Mouse (Mus musculus) small intestine, adult 2 months (tissue): ENCODE data around the gene 6430550D23Rik. TPM values are rescaled to one million over a fixed set of nuclear protein-coding genes. Genes with fewer than 3 reads are reported as not detected.

Source experiments
- H3K27ac ChIP-seq: fragments of 200-500 bp; 2 replicates; pipeline ENCODE4 v1.5.1; 2012; ENCODE audit warnings: low read depth, low read length, control low read depth, inconsistent platforms; ENCODE audit not compliant: insufficient read depth
- H3K27me3 ChIP-seq: fragments of 200-500 bp; 2 replicates; pipeline ENCODE4 v1.6.1; 2012; ENCODE audit warnings: mild to moderate bottlenecking, moderate library complexity, low read length, inconsistent platforms; ENCODE audit not compliant: control insufficient read depth, insufficient read depth
- H3K36me3 ChIP-seq: fragments of 200-500 bp; 2 replicates; pipeline ENCODE4 v1.6.1; 2012; ENCODE audit warnings: mild to moderate bottlenecking, low read length, control low read depth, inconsistent platforms; ENCODE audit not compliant: control insufficient read depth, insufficient read depth
- H3K4me1 ChIP-seq: fragments of 200-500 bp; 2 replicates; pipeline ENCODE4 v1.6.1; 2012; ENCODE audit warnings: low read length, inconsistent platforms, mixed read lengths; ENCODE audit not compliant: control insufficient read depth, insufficient read depth, insufficient read length
- H3K4me3 ChIP-seq: fragments of 200-500 bp; 2 replicates; pipeline ENCODE4 v1.5.1; 2012; ENCODE audit warnings: low read depth, mild to moderate bottlenecking, control low read depth, inconsistent platforms, low read length, moderate library complexity
- CTCF ChIP-seq: fragments of 200-500 bp; IDR thresholded peaks from 2 replicates; pipeline ENCODE4 v1.5.1; 2012; ENCODE audit warnings: low read depth, mild to moderate bottlenecking, control low read depth, inconsistent platforms, low read length, moderate library complexity, mixed read lengths; ENCODE audit not compliant: insufficient replicate concordance, insufficient read length; ENCODE audit errors: extremely low read depth
- POLR2A ChIP-seq: fragments of 200-500 bp; IDR thresholded peaks from 2 replicates; pipeline ENCODE4 v1.6.1; 2012; ENCODE audit warnings: low read depth, mild to moderate bottlenecking, control low read depth, inconsistent platforms, low read length, moderate library complexity
- WGBS: fragments of 180-500 bp; shearing (Covaris S2); methylation state at CpG from one replicate; pipeline ENCODE4 v1.1.7; 2018; 5-methylcytosine and 5-hydroxymethylcytosine counted together
- polyA plus RNA-seq: library from polyadenylated mRNA; depleted of rRNA; stranded (reverse); fragments of >200 nt; gene quantifications from 2 replicates; pipeline ENCODE4 v1.2.3, GENCODE M21; 2012

6430550D23Rik gene
- polyA plus RNA-seq, 1 experiment, result 0.87 TPM

- Histone ChIP-seq H3K4me1 (no peaks in the 10 kb centered on the region), H3K36me3 (no peaks in the 10 kb centered on the region), H3K27me3 (no peaks in the 10 kb centered on the region), H3K4me3 (peak within 1 kb of the TSS; percentile 93), H3K27ac (peak within 1 kb of the TSS; percentile 78)
- under 1% methylated on average over 59 of the region's 59 CpGs for WGBS
- TF ChIP-seq CTCF, result no peak
- TF ChIP-seq POLR2A, result peak; percentile 76; the same call in 1 of the 2 replicates
These were observed 51.4 kb downstream of the 6430550D23Rik start, which contains the start of gene Cep250 for GRCm38 (mm10) chr2:155956134-155957059. Cep250 (plus strand) TSS chr2:155956458.

- no peak overlapping the region for H3K27ac ChIP-seq
- no peaks in the 10 kb centered on the region for H3K36me3 ChIP-seq
- H3K4me3 ChIP-seq, result no peak overlapping the region
- H3K27me3 ChIP-seq, result no peaks in the 10 kb centered on the region
- TF ChIP-seq POLR2A, result no peak
- no peaks in the 10 kb centered on the region for H3K4me1 ChIP-seq
These were observed 55.8 kb downstream of the 6430550D23Rik start for GRCm38 (mm10) chr2:155952006-155952405.

GRCm38 (mm10) chr2:155949362-155949761, 58.4 kb downstream of the 6430550D23Rik start:
- H3K36me3 ChIP-seq, result no peaks in the 10 kb centered on the region
- no peaks in the 10 kb centered on the region for H3K27me3 ChIP-seq
- no peak overlapping the region for H3K4me3 ChIP-seq
- 70% methylated on average over 6 of the region's 6 CpGs for WGBS
- no peak for TF ChIP-seq POLR2A
- TF ChIP-seq CTCF, result no peak
- H3K27ac ChIP-seq, result no peak overlapping the region
- H3K4me1 ChIP-seq, result no peaks in the 10 kb centered on the region

GRCm38 (mm10) chr2:155947390-155948002, 60.3 kb downstream of the 6430550D23Rik start:
- Histone ChIP-seq H3K36me3 (no peaks in the 10 kb centered on the region), H3K4me1 (no peaks in the 10 kb centered on the region), H3K4me3 (no peak overlapping the region), H3K27ac (no peak overlapping the region), H3K27me3 (no peaks in the 10 kb centered on the region)
- WGBS, result 15% methylated on average over 5 of the region's 5 CpGs
- no peak for TF ChIP-seq POLR2A
- TF ChIP-seq CTCF, result no peak

GRCm38 (mm10) chr2:155946499-155946898, 61.3 kb downstream of the 6430550D23Rik start:
- TF ChIP-seq POLR2A (no peak), CTCF (no peak)
- WGBS, result 61% methylated on average over 4 of the region's 4 CpGs
- H3K27ac ChIP-seq, result no peak overlapping the region
- H3K4me3 ChIP-seq, result no peak overlapping the region
- H3K27me3 ChIP-seq, result no peaks in the 10 kb centered on the region
- H3K36me3 ChIP-seq, result no peaks in the 10 kb centered on the region
- no peaks in the 10 kb centered on the region for H3K4me1 ChIP-seq

GRCm38 (mm10) chr2:155946069-155946468, 61.7 kb downstream of the 6430550D23Rik start:
- Histone ChIP-seq H3K27me3 (no peaks in the 10 kb centered on the region), H3K4me3 (no peak overlapping the region), H3K36me3 (no peaks in the 10 kb centered on the region), H3K4me1 (no peaks in the 10 kb centered on the region), H3K27ac (no peak overlapping the region)
- 4% methylated on average over 7 of the region's 7 CpGs for WGBS
- TF ChIP-seq CTCF (peak; percentile 88), POLR2A (no peak)

- no peaks in the 10 kb centered on the region for H3K36me3 ChIP-seq
- no peaks in the 10 kb centered on the region for H3K27me3 ChIP-seq
- WGBS, result 80% methylated on average over 5 of the region's 5 CpGs
- no peak overlapping the region for H3K4me3 ChIP-seq
- H3K4me1 ChIP-seq, result peaks cover 3% of the 10 kb centered on the region; the same call in 1 of the 2 replicates
- no peak overlapping the region for H3K27ac ChIP-seq
- TF ChIP-seq POLR2A, result no peak
- no peak for TF ChIP-seq CTCF
These were observed 62.2 kb downstream of the 6430550D23Rik start for GRCm38 (mm10) chr2:155945580-155945979.
